Mouse (Mus musculus) gastrocnemius, postnatal 4 days (tissue): ENCODE results near the gene Depdc5. TPM values are rescaled to one million over a fixed set of nuclear protein-coding genes. Genes with fewer than 3 reads are reported as not detected.
A peak's percentile ranks its signal among the peaks of the same experiment; 100 is the strongest.
"Not testable (repeated sequence)": the region's sequence is repeated elsewhere in the genome, so short reads cannot be mapped to it uniquely, and the experiment has no call there.

Source experiments
- DNase-seq, 2 experiments: peaks; one replicate each; pipeline ENCODE4 v3.0.0; 2021 to 2022; ENCODE audit warnings: low spot score in 2 of 2, mixed read lengths in 2 of 2
- long read RNA-seq, 2 experiments: library from polyadenylated mRNA; stranded (forward); transcript quantifications; one replicate each; pipeline ENCODE4 v2.0.0; 2021
- total RNA-seq, 2 experiments: library from RNA; stranded (reverse); gene quantifications; 2 replicates each; pipeline ENCODE4 v1.2.3; 2021

The Depdc5 gene
- total RNA-seq: 10 to 100 TPM; 17.8 to 19.5 TPM
- long read RNA-seq, experiment 1, partial matches to known transcripts: 4 of 10 reads
- long read RNA-seq, experiment 1, other reads (novel, unspliced or antisense): 6 of 10 reads
- long read RNA-seq, experiment 2, full-length matches to known transcripts: 1 of 7 reads
- long read RNA-seq, experiment 2, partial matches to known transcripts: 1 of 7 reads
- long read RNA-seq, experiment 2, other reads (novel, unspliced or antisense): 5 of 7 reads

GRCm38 (mm10) chr5:32863253-32864228 is at the start of gene Depdc5:
Gene Depdc5 (plus strand): TSS chr5:32863701.
- peak; percentile 83 to 94 for DNase-seq

DNA sequence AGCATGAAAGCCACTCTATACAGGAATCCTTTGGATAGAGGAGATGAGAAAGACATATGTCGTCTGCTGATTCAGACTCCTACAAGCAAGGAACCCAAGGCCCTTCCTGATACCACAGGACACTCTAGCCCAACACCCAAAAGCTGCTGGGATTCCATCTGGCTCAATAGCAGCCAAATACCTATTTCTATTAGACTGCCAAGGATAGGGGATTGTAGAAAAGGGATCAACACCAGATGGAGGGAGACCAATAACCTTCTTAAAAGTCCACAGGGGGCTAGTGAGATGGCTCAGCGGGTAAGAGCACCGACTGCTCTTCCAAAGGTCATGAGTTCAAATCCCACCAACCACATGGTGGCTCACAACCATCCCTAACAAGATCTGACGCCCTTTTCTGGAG is 48.1 kb upstream of the Depdc5 start:
- DNase-seq: no peak

DNA sequence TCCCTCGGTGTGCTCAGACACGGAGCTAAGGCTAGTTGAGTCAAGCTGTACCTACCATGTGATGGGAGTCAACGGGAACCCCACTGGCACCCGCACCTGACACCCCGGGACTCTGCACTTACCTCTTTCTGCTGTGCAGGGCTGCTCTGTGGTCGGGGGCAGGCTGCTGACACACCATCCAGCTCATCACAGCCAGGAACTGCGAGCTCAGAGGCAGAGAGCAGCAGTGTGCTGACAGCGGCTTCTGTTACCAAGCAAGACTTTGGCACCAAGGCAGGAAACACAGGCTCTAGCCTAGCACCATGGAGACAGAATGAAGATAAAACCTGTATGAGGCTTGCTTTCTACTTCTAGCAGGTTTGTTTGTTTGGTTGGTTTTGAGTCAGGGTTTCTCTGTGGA is 43.0 kb upstream of the Depdc5 start:
- DNase-seq: no peak

GRCm38 (mm10) chr5:32827009-32827408 is 36.5 kb upstream of the Depdc5 start, which contains the start of gene Gm20671:
Gene Gm20671 (minus strand): TSS chr5:32827109.
- DNase-seq: no peak

- DNase-seq: not testable (repeated sequence)
Measured at GRCm38 (mm10) chr5:32828766-32829165, 34.7 kb upstream of the Depdc5 start.

DNA sequence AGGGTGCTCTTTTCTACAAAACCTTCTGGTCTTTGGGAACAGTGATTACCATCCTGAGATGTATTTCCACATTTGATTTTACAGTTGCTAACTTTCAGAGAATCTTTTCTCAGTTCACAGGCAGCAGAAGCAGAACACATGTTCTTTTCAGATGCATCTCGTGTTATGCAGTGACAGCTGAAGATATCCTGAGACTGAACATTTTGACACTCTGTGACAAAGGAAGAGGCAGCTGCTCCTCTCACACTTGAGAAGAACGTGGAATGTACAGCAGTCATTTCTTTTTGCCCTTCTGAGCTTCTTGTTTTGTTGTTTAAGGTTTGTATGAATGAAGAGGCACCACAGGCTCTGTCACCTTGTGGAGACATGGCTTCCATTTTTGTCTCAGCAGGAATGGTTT is 33.4 kb upstream of the Depdc5 start:
- no peak for DNase-seq

DNA sequence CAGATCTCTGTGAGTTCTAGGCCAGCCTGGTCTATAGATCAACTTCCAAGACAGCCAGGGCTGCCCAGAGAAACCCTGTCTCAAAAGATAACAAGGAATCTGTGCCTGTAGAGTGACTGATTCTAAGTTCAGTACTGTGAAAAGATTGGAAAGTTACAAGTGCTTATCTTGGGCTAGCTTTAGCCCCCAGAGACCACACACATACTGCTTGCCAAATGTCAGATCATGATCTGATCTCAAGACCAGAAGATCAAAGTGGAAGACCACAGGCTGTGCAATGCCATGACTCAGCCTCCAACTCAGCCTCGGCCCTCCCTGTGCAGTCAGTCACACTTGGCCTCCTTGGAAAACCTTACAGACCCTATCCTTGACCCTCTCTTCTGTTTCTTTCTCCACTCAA is 29.0 kb upstream of the Depdc5 start:
- DNase-seq: no peak

DNA sequence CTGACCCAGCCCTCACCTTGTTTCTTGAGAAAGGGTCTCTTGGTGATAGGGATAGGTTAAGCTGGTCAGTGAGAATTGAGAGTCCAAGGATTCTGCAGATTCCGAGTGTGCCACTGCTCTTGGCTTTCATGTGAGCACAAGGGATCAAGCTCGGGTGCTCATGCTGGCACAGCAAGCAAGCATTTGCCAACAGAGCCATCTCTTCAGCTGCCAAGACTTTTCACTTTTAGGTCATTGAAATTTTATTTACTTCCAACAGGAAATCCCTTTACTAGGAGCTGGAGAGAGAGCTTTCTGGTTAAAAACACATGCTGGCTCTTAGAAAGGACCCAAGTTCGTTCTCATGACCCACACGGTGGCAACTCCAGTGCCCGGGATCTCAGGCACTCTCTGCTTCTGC is 26.5 kb upstream of the Depdc5 start:
- DNase-seq: no peak

DNA sequence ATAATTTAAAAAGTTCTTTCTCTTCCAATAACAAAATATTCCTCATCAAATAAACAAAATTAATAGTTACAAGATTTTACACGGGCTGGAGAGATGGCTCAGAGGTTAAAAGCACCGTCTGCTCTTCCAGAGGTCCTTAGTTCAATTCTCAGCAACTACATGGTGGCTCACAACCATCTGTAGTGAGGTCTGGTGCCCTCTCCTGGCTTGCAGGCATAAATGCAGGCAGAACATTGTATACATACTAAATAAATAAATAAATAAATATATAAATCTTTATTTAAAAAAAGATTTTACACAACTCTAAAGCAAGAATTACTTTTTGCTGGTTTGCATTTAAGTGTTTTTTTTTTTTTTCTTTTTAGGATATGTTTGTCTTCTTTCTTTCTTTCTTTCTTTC is 23.5 kb upstream of the Depdc5 start:
- DNase-seq: no peak

- DNase-seq: no peak
Measured at GRCm38 (mm10) chr5:32849178-32849577, 14.3 kb upstream of the Depdc5 start.

DNA sequence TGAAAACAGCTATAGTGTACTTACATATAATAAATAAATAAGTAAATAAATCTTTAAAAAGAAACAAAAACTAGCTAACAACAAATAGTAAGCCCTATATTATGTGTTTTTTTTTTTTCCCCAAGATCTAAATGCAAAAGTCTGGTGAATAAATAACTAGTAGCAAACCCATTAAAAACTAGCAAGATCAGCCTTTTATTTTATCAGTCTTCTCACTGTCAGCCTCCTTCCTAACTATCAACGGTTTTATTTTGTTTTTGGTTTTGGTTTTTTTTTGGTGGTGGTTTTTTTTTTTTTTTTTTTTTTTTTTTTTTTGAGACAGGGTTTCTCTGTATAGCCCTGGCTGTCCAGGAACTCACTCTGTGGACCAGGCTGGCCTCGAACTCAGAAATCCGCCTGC is 13.9 kb upstream of the Depdc5 start:
- DNase-seq: not testable (repeated sequence)

DNA sequence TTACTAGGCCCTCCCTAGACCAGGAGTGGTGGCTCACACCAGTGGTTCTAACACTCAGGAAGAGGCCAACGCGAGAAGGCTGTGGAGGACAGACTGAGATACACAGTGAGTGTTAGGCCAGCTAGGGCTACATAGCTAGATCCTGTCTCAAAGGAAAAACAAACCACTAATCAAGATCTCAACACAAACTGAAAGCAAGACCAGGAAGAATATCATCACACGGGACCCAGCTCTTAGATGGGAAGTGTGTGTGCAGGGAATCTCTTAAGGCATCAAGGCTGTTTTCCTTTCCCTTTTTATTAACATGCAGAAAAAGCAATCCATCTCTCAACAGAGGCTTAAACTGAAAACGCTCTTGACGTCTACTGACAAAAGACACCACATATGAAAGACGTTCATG is 11.5 kb upstream of the Depdc5 start:
- DNase-seq: no peak

- peak; percentile 98 to 99 for DNase-seq
Measured at GRCm38 (mm10) chr5:32853731-32854507, 9.6 kb upstream of the Depdc5 start, which contains the start of gene Prr14l. Gene Prr14l (minus strand): TSS chr5:32854256.

GRCm38 (mm10) chr5:32854818-32855217 is 8.7 kb upstream of the Depdc5 start:
- DNase-seq: no peak

GRCm38 (mm10) chr5:32855274-32855673 is 8.2 kb upstream of the Depdc5 start:
- not testable (repeated sequence) for DNase-seq

GRCm38 (mm10) chr5:32857781-32858220 is 5.7 kb upstream of the Depdc5 start:
- peak in 1 of 2 experiments; percentile 18 for DNase-seq

- no peak for DNase-seq
Measured at GRCm38 (mm10) chr5:32861082-32861481, 2.4 kb upstream of the Depdc5 start.

- DNase-seq: no peak
Measured at GRCm38 (mm10) chr5:32862469-32863132, 900 bp upstream of the Depdc5 start.

DNA sequence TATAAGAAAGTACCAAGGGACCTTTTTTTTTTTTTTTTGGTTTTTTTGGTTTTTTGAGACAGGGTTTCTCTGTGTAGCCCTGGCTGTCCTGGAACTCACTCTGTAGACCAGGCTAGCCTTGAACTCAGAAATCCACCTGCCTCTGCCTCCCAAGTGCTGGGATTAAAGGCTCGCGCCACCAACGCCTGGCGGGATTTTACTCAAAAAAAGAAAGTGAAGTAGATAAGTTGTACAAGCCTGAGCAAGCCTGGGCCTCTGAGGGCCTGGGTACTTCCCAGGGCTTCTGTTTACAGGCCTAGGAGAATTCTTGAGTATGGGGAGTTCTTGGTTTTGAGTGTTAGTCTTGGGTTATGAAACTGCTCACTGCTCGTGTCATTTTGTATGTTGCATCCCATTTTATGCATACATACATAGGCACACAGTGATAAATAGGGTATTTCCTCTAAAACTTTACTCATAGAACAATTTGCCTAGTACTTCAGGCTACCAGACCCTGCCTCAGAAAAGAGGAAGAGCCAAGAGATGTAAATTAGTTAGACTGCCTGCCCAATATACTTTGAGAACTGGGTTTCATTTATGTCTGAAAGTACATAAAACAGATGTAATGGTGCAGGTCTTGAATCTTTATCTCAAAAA is 6.0 kb downstream of the Depdc5 start:
- DNase-seq: no peak

DNA sequence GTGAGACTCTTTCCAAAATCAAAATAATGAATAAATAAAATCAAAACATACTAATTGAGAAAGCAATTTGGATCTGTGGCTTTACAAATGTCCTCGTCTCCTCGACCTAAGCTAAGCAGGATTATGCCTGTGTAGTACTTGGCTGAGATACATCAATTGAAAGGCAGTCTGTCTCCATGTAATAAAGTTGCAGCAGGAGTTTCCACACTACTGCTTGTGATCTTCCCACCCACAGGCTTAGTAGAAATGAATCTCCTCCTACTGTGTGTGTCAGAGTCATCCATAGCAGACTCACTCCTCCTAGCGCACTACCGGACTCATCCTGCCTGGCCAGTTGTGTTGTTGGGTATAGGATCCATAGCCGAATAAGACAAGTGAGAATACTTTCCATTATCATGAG is 8.8 kb downstream of the Depdc5 start:
- DNase-seq: no peak
